Mouse (Mus musculus) liver, adult (tissue): ENCODE measurements around the gene Galns.

ENCODE experiments used
- GATA4 ChIP-seq: IDR thresholded peaks from 2 replicates; pipeline ENCODE4 v1.6.1; 2014; ENCODE audit warnings: mild to moderate bottlenecking, low read length; ENCODE audit not compliant: insufficient replicate concordance

Galns gene

GRCm38 (mm10) chr8:122639521-122640248 is 28.4 kb upstream of the Galns start:
- TF ChIP-seq GATA4, result no peak

- TF ChIP-seq GATA4, result no peak
Measured at GRCm38 (mm10) chr8:122638601-122639000, 27.3 kb upstream of the Galns start.

- no peak for TF ChIP-seq GATA4
Measured at GRCm38 (mm10) chr8:122637230-122637629, 26.0 kb upstream of the Galns start.

- TF ChIP-seq GATA4, result no peak
Measured at GRCm38 (mm10) chr8:122636803-122637175, 25.5 kb upstream of the Galns start.

- TF ChIP-seq GATA4, result no peak
Measured at GRCm38 (mm10) chr8:122635878-122636802, 24.9 kb upstream of the Galns start.

- TF ChIP-seq GATA4, result no peak
Measured at GRCm38 (mm10) chr8:122633205-122633604, 21.9 kb upstream of the Galns start.

- no peak for TF ChIP-seq GATA4
Measured at GRCm38 (mm10) chr8:122630696-122631095, 19.4 kb upstream of the Galns start.

- TF ChIP-seq GATA4, result no peak
Measured at GRCm38 (mm10) chr8:122629388-122629787, 18.1 kb upstream of the Galns start.

- no peak for TF ChIP-seq GATA4
Measured at GRCm38 (mm10) chr8:122626896-122627295, 15.6 kb upstream of the Galns start.

- no peak for TF ChIP-seq GATA4
Measured at GRCm38 (mm10) chr8:122625811-122626210, 14.5 kb upstream of the Galns start.

GRCm38 (mm10) chr8:122624653-122625052 is 13.4 kb upstream of the Galns start:
- TF ChIP-seq GATA4, result no peak

- TF ChIP-seq GATA4, result no peak
Measured at GRCm38 (mm10) chr8:122623844-122624642, 12.8 kb upstream of the Galns start.

- no peak for TF ChIP-seq GATA4
Measured at GRCm38 (mm10) chr8:122622727-122623126, 11.5 kb upstream of the Galns start, which contains the start of gene Pabpn1l. Gene Pabpn1l, minus strand, starts transcription at chr8:122622739.

- no peak for TF ChIP-seq GATA4
Measured at GRCm38 (mm10) chr8:122620446-122620845, 9.2 kb upstream of the Galns start.

GRCm38 (mm10) chr8:122618660-122619378 is 7.6 kb upstream of the Galns start:
- no peak for TF ChIP-seq GATA4
